Mouse (Mus musculus) heart, postnatal 25 days (tissue): ENCODE data around the gene Tmem56. TPM values are rescaled to one million over a fixed set of nuclear protein-coding genes. Genes with fewer than 3 reads are reported as not detected.

Experiments
- DNase-seq: peaks from one replicate; pipeline ENCODE4 v3.0.0; 2022; ENCODE audit warnings: low spot score
- intact Hi-C: fragments of 180-260 bp; cut with DNase I; formaldehyde crosslinking; loops from one replicate; pipeline ENCODE4 v1.15.1; 2025
- total RNA-seq, 2 experiments: library from RNA; stranded (reverse); gene quantifications; 2 replicates each; pipeline ENCODE4 v1.2.3; 2021

The Tmem56 gene
- 1 to 10 TPM in 1 of 2 experiments, under 1 TPM in 1; 0.57 to 1.4 TPM for total RNA-seq

GRCm38 (mm10) chr3:121282998-121283397 is at the start of gene Tmem56:
Gene Tmem56, minus strand, starts transcription at chr3:121283098.
- no peak for DNase-seq
- intact Hi-C loops, result no loop called here

- intact Hi-C loops, result loop anchor here (5.0 kb wide), 2 partner anchors 42 to 92 kb away; no protein-coding TSS in a partner anchor
- no peak for DNase-seq
Measured at GRCm38 (mm10) chr3:121330244-121330646, 47.3 kb upstream of the Tmem56 start.

GRCm38 (mm10) chr3:121329647-121330046 is 46.7 kb upstream of the Tmem56 start:
- no peak for DNase-seq
- intact Hi-C loops, result loop anchor here (5.0 kb wide), 2 partner anchors 43 to 93 kb away; no protein-coding TSS in a partner anchor

- no peak for DNase-seq
- intact Hi-C loops, result no loop called here
Measured at GRCm38 (mm10) chr3:121327406-121327805, 44.5 kb upstream of the Tmem56 start.

- intact Hi-C loops, result no loop called here
- no peak for DNase-seq
Measured at GRCm38 (mm10) chr3:121323371-121323770, 40.5 kb upstream of the Tmem56 start.

- DNase-seq, result no peak
- intact Hi-C loops, result no loop called here
Measured at GRCm38 (mm10) chr3:121320896-121321295, 38.0 kb upstream of the Tmem56 start.

GRCm38 (mm10) chr3:121319906-121320305 is 37.0 kb upstream of the Tmem56 start:
- intact Hi-C loops, result no loop called here
- DNase-seq, result no peak

GRCm38 (mm10) chr3:121315498-121315897 is 32.6 kb upstream of the Tmem56 start:
- intact Hi-C loops, result no loop called here
- no peak for DNase-seq

GRCm38 (mm10) chr3:121314149-121314548 is 31.3 kb upstream of the Tmem56 start:
- intact Hi-C loops, result no loop called here
- DNase-seq, result no peak

GRCm38 (mm10) chr3:121312979-121313378 is 30.1 kb upstream of the Tmem56 start:
- DNase-seq, result no peak
- intact Hi-C loops, result no loop called here

- DNase-seq, result no peak
Measured at GRCm38 (mm10) chr3:121312426-121312825, 29.5 kb upstream of the Tmem56 start.

GRCm38 (mm10) chr3:121309896-121310714 is 27.2 kb upstream of the Tmem56 start:
- intact Hi-C loops, result loop anchor here (5.0 to 10.0 kb wide), 3 partner anchors 117 to 455 kb away; partner anchors contain the start of genes Cnn3 and Rwdd3
- no peak for DNase-seq

More at GRCm38 (mm10) chr3:121312426-121312825, 29.5 kb upstream of the Tmem56 start:
- intact Hi-C loops, result no loop called here

- intact Hi-C loops, result loop anchor here (5.0 to 10.0 kb wide), 3 partner anchors 118 to 455 kb away; partner anchors contain the start of genes Cnn3 and Rwdd3
- no peak for DNase-seq
Measured at GRCm38 (mm10) chr3:121309429-121309828, 26.5 kb upstream of the Tmem56 start.

GRCm38 (mm10) chr3:121308935-121309334 is 26.0 kb upstream of the Tmem56 start:
- no peak for DNase-seq
- intact Hi-C loops, result loop anchor here (5.0 to 10.0 kb wide), 3 partner anchors 118 to 456 kb away; partner anchors contain the start of genes Cnn3 and Rwdd3

GRCm38 (mm10) chr3:121307532-121308234 is 24.8 kb upstream of the Tmem56 start:
- intact Hi-C loops, result loop anchor here (1.0 to 10.0 kb wide), 4 partner anchors 120 to 457 kb away; partner anchors contain the start of genes Cnn3 and Rwdd3
- peak; percentile 45 for DNase-seq

GRCm38 (mm10) chr3:121306641-121307040 is 23.7 kb upstream of the Tmem56 start:
- intact Hi-C loops, result loop anchor here (1.0 to 10.0 kb wide), 4 partner anchors 121 to 458 kb away; partner anchors contain the start of genes Cnn3 and Rwdd3
- DNase-seq, result no peak

GRCm38 (mm10) chr3:121294200-121294599 is 11.3 kb upstream of the Tmem56 start:
- no peak for DNase-seq
- intact Hi-C loops, result loop anchor here (5.0 kb wide), 1 partner anchor 122 kb away; the partner anchor contains the start of gene Rwdd3

GRCm38 (mm10) chr3:121291560-121292258 is 8.8 kb upstream of the Tmem56 start, which contains the start of gene Alg14:
Gene Alg14, plus strand, starts transcription at chr3:121291773.
- intact Hi-C loops, result loop anchor here (5.0 kb wide), 1 partner anchor 119 kb away; the partner anchor contains the start of gene Rwdd3
- peak; percentile 97 for DNase-seq

- intact Hi-C loops, result loop anchor here (5.0 kb wide), 1 partner anchor 119 kb away; the partner anchor contains the start of gene Rwdd3
Measured at GRCm38 (mm10) chr3:121291225-121291559, 8.3 kb upstream of the Tmem56 start.

More at GRCm38 (mm10) chr3:121291225-121291559, 8.3 kb upstream of the Tmem56 start:
- DNase-seq, result no peak
